Mouse (Mus musculus) forebrain, embryonic 16.5 days (tissue): ENCODE measurements around the gene 4933407L21Rik. TPM values are rescaled to one million over a fixed set of nuclear protein-coding genes. Genes with fewer than 3 reads are reported as not detected.
"Not testable (repeated sequence)": the region's sequence is repeated elsewhere in the genome, so short reads cannot be mapped to it uniquely, and the experiment has no call there.

Experiments
- ATAC-seq: fragments of 200-750 bp; cut with Nextera tagmentation; 2 replicates; pipeline ENCODE4 v1.8.0; 2017; ENCODE audit warnings: mild to moderate bottlenecking, moderate library complexity
- H3K27ac ChIP-seq: fragments of 300-500 bp; sonication (generic); 2 replicates; pipeline ENCODE4 v1.5.1; 2014; ENCODE audit warnings: low read length, control low read depth
- H3K27me3 ChIP-seq: fragments of 300-500 bp; sonication (generic); replicated peaks from 2 replicates; pipeline ENCODE4 v1.6.1; 2014; ENCODE audit warnings: low read length; ENCODE audit not compliant: control insufficient read depth, insufficient read depth
- H3K36me3 ChIP-seq: fragments of 300-500 bp; sonication (generic); 2 replicates; pipeline ENCODE4 v1.6.1; 2014; ENCODE audit not compliant: control insufficient read depth, insufficient read depth
- H3K4me1 ChIP-seq: fragments of 300-500 bp; sonication (generic); replicated peaks from 2 replicates; pipeline ENCODE4 v1.6.1; 2014; ENCODE audit warnings: low read length; ENCODE audit not compliant: control insufficient read depth, insufficient read depth
- H3K4me2 ChIP-seq: fragments of 300-500 bp; sonication (generic); 2 replicates; pipeline ENCODE4 v1.6.1; 2014; ENCODE audit warnings: mild to moderate bottlenecking, low read length, control low read depth
- H3K4me3 ChIP-seq: fragments of 300-500 bp; sonication (generic); replicated peaks from 2 replicates; pipeline ENCODE4 v1.5.1; 2014; ENCODE audit warnings: mild to moderate bottlenecking, low read length, control low read depth
- H3K9ac ChIP-seq: fragments of 300-500 bp; sonication (generic); replicated peaks from 2 replicates; pipeline ENCODE4 v1.6.1; 2014; ENCODE audit warnings: low read depth, low read length, control low read depth
- H3K9me3 ChIP-seq: fragments of 300-500 bp; sonication (generic); 2 replicates; pipeline ENCODE4 v1.6.1; 2016; ENCODE audit warnings: low read length; ENCODE audit not compliant: control insufficient read depth
- WGBS: fragments of 180-500 bp; shearing (Covaris S2); extraction: QIAGEN DNeasy Blood & Tissue Kit; methylation state at CpG from one replicate; pipeline ENCODE4 v1.1.7; 2014; 5-methylcytosine and 5-hydroxymethylcytosine counted together
- polyA plus RNA-seq: library from polyadenylated mRNA; unstranded; fragments of >200 nt; fragmentation: Nextera tagmentation; extraction: Ambion mirVana; gene quantifications from 2 replicates; pipeline ENCODE4 v1.2.1, GENCODE M21; 2015

The 4933407L21Rik gene
- polyA plus RNA-seq, 1 experiment from 2014 or later: 5.6 TPM

DNA sequence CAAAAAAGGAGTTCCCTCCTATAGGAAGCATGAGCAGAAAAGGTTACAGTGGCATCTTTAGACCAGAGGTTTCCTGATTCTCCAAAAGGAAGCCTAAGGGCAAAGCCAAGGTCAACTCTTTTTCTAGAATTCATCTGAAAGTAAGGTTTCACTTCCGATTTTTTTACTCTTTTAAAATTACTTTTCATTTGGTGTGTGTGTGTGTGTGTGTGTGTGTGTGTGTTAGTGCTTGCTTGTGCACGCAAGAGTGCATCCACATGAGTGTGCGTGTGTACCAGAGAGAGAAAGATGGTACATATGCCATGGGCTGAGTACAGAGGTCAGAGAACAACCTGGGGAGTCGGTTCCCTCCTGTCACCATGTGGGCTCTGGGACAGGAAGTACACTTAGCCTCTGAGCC, 60.6 kb downstream of the 4933407L21Rik start:
- not testable (repeated sequence) for H3K9me3 ChIP-seq, ATAC-seq, H3K27me3 ChIP-seq, H3K36me3 ChIP-seq, H3K4me3 ChIP-seq, H3K27ac ChIP-seq, H3K4me1 ChIP-seq, H3K9ac ChIP-seq, H3K4me2 ChIP-seq
- 87% methylated on average over 4 of the region's 4 CpGs for WGBS

Other genes starting within 250 kb of the 4933407L21Rik start
- gene A630001G21Rik, start 149.8 kb upstream of the 4933407L21Rik start, polyA plus RNA-seq: 0.32 and 0.81 TPM in 2 replicates
- gene Cab39, start 135.0 kb upstream of the 4933407L21Rik start, polyA plus RNA-seq: 47.1 and 50.2 TPM in 2 replicates
- 146 and 166 TPM in 2 replicates for gene Itm2c, start 34.2 kb upstream of the 4933407L21Rik start, polyA plus RNA-seq
- gene Gpr55, start 32.5 kb downstream of the 4933407L21Rik start, polyA plus RNA-seq: 0.16 TPM in 1 of 2 replicates, not detected in the other
- 0.43 and 1.0 TPM in 2 replicates for gene Spata3, start 88.3 kb downstream of the 4933407L21Rik start, polyA plus RNA-seq
- gene 2810459M11Rik, start 117.4 kb downstream of the 4933407L21Rik start, polyA plus RNA-seq: 9.2 and 9.6 TPM in 2 replicates
- gene Psmd1, start 135.9 kb downstream of the 4933407L21Rik start, polyA plus RNA-seq: 191 and 196 TPM in 2 replicates
- 0.17 and 0.35 TPM in 2 replicates for gene Htr2b, start 183.5 kb downstream of the 4933407L21Rik start, polyA plus RNA-seq
- 0.50 TPM in 1 of 2 replicates, not detected in the other for gene Gm21972, start 205.2 kb downstream of the 4933407L21Rik start, polyA plus RNA-seq
- gene Armc9, start 226.3 kb downstream of the 4933407L21Rik start, polyA plus RNA-seq: 32.5 and 36.5 TPM in 2 replicates